Mouse (Mus musculus): Measurements from ENCODE around the gene Amz2. TPM values are rescaled to one million over a fixed set of nuclear protein-coding genes. Genes with fewer than 3 reads are reported as not detected.

Amz2 gene
- polyA plus RNA-seq, 2 experiments = 43.6 to 88.2 TPM

- no peak for ATAC-seq (ENCODE audit: low FRiP score, low read depth)
- no peaks in the 10 kb centered on the region for H3K36me3 ChIP-seq (ENCODE audit: control insufficient read depth, insufficient read depth, low read length)
- no peaks in the 10 kb centered on the region for H3K9me3 ChIP-seq (ENCODE audit: control insufficient read depth, low read length)
- H3K4me3 ChIP-seq (replicated peaks; ENCODE audit: low read length) = no peak overlapping the region
- H3K9ac ChIP-seq (ENCODE audit: low read depth, low read length, severe bottlenecking) = no peak overlapping the region
- 0 out of 2 replicates have a peak, but pooled peaks cover 6% of the 10 kb centered on the region for H3K4me1 ChIP-seq (ENCODE audit: control insufficient read depth, insufficient read depth, low read length)
- no peak overlapping the region for H3K4me2 ChIP-seq (replicated peaks; ENCODE audit: low read depth, low read length, severe bottlenecking)
- H3K27ac ChIP-seq (replicated peaks; ENCODE audit: low read depth, low read length) = no peak overlapping the region
- DNase-seq (ENCODE audit: low spot score) = no peak
- 46% methylated on average over 14 of the region's 14 CpGs for WGBS
- no peaks in the 10 kb centered on the region for H3K27me3 ChIP-seq (ENCODE audit: control insufficient read depth, insufficient read depth, low read length)
- no peak for TF ChIP-seq POLR2A (IDR thresholded peaks at IDR 0.05; ENCODE audit: borderline replicate concordance, extremely low read depth, insufficient read depth, insufficient read length)
These were observed 70.2 kb downstream of the Amz2 start for GRCm38 (mm10) chr11:109495771-109496474.

GRCm38 (mm10) chr11:109496475-109496993, 70.8 kb downstream of the Amz2 start:
- Histone ChIP-seq H3K4me2 (replicated peaks; ENCODE audit: low read depth, low read length, severe bottlenecking) (no peak overlapping the region), H3K27me3 (ENCODE audit: control insufficient read depth, insufficient read depth, low read length) (no peaks in the 10 kb centered on the region), H3K36me3 (ENCODE audit: control insufficient read depth, insufficient read depth, low read length) (no peaks in the 10 kb centered on the region), H3K9ac (ENCODE audit: low read depth, low read length, severe bottlenecking) (no peak overlapping the region), H3K27ac (replicated peaks; ENCODE audit: low read depth, low read length) (no peak overlapping the region), H3K4me1 (ENCODE audit: control insufficient read depth, insufficient read depth, low read length) (0 out of 2 replicates have a peak, but pooled peaks cover 6% of the 10 kb centered on the region), H3K4me3 (replicated peaks; ENCODE audit: low read length) (no peak overlapping the region), H3K9me3 (ENCODE audit: control insufficient read depth, low read length) (no peaks in the 10 kb centered on the region)
- WGBS = 81% methylated on average over 7 of the region's 7 CpGs
- ATAC-seq (ENCODE audit: low FRiP score, low read depth) (no peak), DNase-seq (ENCODE audit: low spot score) (no peak)
- TF ChIP-seq POLR2A (IDR thresholded peaks at IDR 0.05; ENCODE audit: borderline replicate concordance, extremely low read depth, insufficient read depth, insufficient read length) = no peak

- Histone ChIP-seq H3K27me3 (ENCODE audit: control insufficient read depth, insufficient read depth, low read length) (no peaks in the 10 kb centered on the region), H3K4me1 (ENCODE audit: control insufficient read depth, insufficient read depth, low read length) (0 out of 2 replicates have a peak, but pooled peaks cover 6% of the 10 kb centered on the region), H3K9me3 (ENCODE audit: control insufficient read depth, low read length) (no peaks in the 10 kb centered on the region), H3K4me3 (replicated peaks; ENCODE audit: low read length) (no peak overlapping the region), H3K27ac (replicated peaks; ENCODE audit: low read depth, low read length) (no peak overlapping the region), H3K9ac (ENCODE audit: low read depth, low read length, severe bottlenecking) (no peak overlapping the region), H3K36me3 (ENCODE audit: control insufficient read depth, insufficient read depth, low read length) (no peaks in the 10 kb centered on the region), H3K4me2 (replicated peaks; ENCODE audit: low read depth, low read length, severe bottlenecking) (no peak overlapping the region)
- no peak for ATAC-seq (ENCODE audit: low FRiP score, low read depth)
- no peak for DNase-seq (ENCODE audit: low spot score)
- 61% methylated on average over 6 of the region's 6 CpGs for WGBS
- TF ChIP-seq POLR2A (IDR thresholded peaks at IDR 0.05; ENCODE audit: borderline replicate concordance, extremely low read depth, insufficient read depth, insufficient read length) = no peak
These were observed 71.4 kb downstream of the Amz2 start for GRCm38 (mm10) chr11:109496996-109497714.

- H3K27me3 ChIP-seq (ENCODE audit: control insufficient read depth, insufficient read depth, low read length) = no peaks in the 10 kb centered on the region
- H3K4me3 ChIP-seq (replicated peaks; ENCODE audit: low read length) = no peak overlapping the region
- no peak for TF ChIP-seq POLR2A (IDR thresholded peaks at IDR 0.05; ENCODE audit: borderline replicate concordance, extremely low read depth, insufficient read depth, insufficient read length)
- H3K4me1 ChIP-seq (ENCODE audit: control insufficient read depth, insufficient read depth, low read length) = 0 out of 2 replicates have a peak, but pooled peaks cover 6% of the 10 kb centered on the region
- H3K36me3 ChIP-seq (ENCODE audit: control insufficient read depth, insufficient read depth, low read length) = no peaks in the 10 kb centered on the region
- ATAC-seq (ENCODE audit: low FRiP score, low read depth) (no peak), DNase-seq (ENCODE audit: low spot score) (no peak)
- no peak overlapping the region for H3K4me2 ChIP-seq (replicated peaks; ENCODE audit: low read depth, low read length, severe bottlenecking)
- 62% methylated on average over 9 of the region's 9 CpGs for WGBS
- H3K27ac ChIP-seq (replicated peaks; ENCODE audit: low read depth, low read length) = no peak overlapping the region
- no peaks in the 10 kb centered on the region for H3K9me3 ChIP-seq (ENCODE audit: control insufficient read depth, low read length)
- no peak overlapping the region for H3K9ac ChIP-seq (ENCODE audit: low read depth, low read length, severe bottlenecking)
These were observed 72.2 kb downstream of the Amz2 start for GRCm38 (mm10) chr11:109497990-109498389.

GRCm38 (mm10) chr11:109500206-109500605, 74.5 kb downstream of the Amz2 start:
- 82% methylated on average over 5 of the region's 5 CpGs for WGBS
- no peak for DNase-seq (ENCODE audit: low spot score)
- no peaks in the 10 kb centered on the region for H3K27me3 ChIP-seq (ENCODE audit: control insufficient read depth, insufficient read depth, low read length)

More at GRCm38 (mm10) chr11:109500206-109500605, 74.5 kb downstream of the Amz2 start:
- no peak overlapping the region for H3K4me2 ChIP-seq (replicated peaks; ENCODE audit: low read depth, low read length, severe bottlenecking)
- 0 out of 2 replicates have a peak, but pooled peaks cover 6% of the 10 kb centered on the region for H3K4me1 ChIP-seq (ENCODE audit: control insufficient read depth, insufficient read depth, low read length)
- H3K27ac ChIP-seq (replicated peaks; ENCODE audit: low read depth, low read length) = no peak overlapping the region
- no peak overlapping the region for H3K4me3 ChIP-seq (replicated peaks; ENCODE audit: low read length)
- no peaks in the 10 kb centered on the region for H3K36me3 ChIP-seq (ENCODE audit: control insufficient read depth, insufficient read depth, low read length)
- TF ChIP-seq POLR2A (IDR thresholded peaks at IDR 0.05; ENCODE audit: borderline replicate concordance, extremely low read depth, insufficient read depth, insufficient read length) = no peak
- no peaks in the 10 kb centered on the region for H3K9me3 ChIP-seq (ENCODE audit: control insufficient read depth, low read length)
- no peak overlapping the region for H3K9ac ChIP-seq (ENCODE audit: low read depth, low read length, severe bottlenecking)
- no peak for ATAC-seq (ENCODE audit: low FRiP score, low read depth)

Small RNA genes lying within 50 kb of the gene (microRNA-seq; reads per million reads assigned to microRNA genes)
- gene Gm25540 = not detected

Other genes starting within 250 kb of the Amz2 start
- gene Rgs9, start 127.8 kb upstream of the Amz2 start, polyA plus RNA-seq (2012; rRNA removed) = 6.0 and 6.1 TPM in 2 replicates
- gene Rgs9, start 127.8 kb upstream of the Amz2 start, polyA plus RNA-seq (2014; fragmentation: Nextera tagmentation; extraction: Ambion mirVana) = 2.1 and 3.3 TPM in 2 replicates
- gene Gna13, start 63.1 kb upstream of the Amz2 start, polyA plus RNA-seq (2012; rRNA removed) = 24.8 and 28.7 TPM in 2 replicates
- gene Gna13, start 63.1 kb upstream of the Amz2 start, polyA plus RNA-seq (2014; fragmentation: Nextera tagmentation; extraction: Ambion mirVana) = 26.2 and 28.3 TPM in 2 replicates
- 0.03 TPM in 1 of 2 replicates, not detected in the other for gene 9930022D16Rik, start 12.0 kb upstream of the Amz2 start, polyA plus RNA-seq (2012; rRNA removed)
- not detected in 2 replicates for gene 9930022D16Rik, start 12.0 kb upstream of the Amz2 start, polyA plus RNA-seq (2014; fragmentation: Nextera tagmentation; extraction: Ambion mirVana)
- gene Arsg, start 47.4 kb downstream of the Amz2 start, polyA plus RNA-seq (2012; rRNA removed) = 5.3 TPM in 2 replicates
- gene Arsg, start 47.4 kb downstream of the Amz2 start, polyA plus RNA-seq (2014; fragmentation: Nextera tagmentation; extraction: Ambion mirVana) = 3.2 and 5.4 TPM in 2 replicates
- 2.9 and 3.3 TPM in 2 replicates for gene Slc16a6, start 47.7 kb downstream of the Amz2 start, polyA plus RNA-seq (2012; rRNA removed)
- gene Slc16a6, start 47.7 kb downstream of the Amz2 start, polyA plus RNA-seq (2014; fragmentation: Nextera tagmentation; extraction: Ambion mirVana) = 5.3 and 5.9 TPM in 2 replicates
- 37.5 and 38.1 TPM in 2 replicates for gene Wipi1, start 186.0 kb downstream of the Amz2 start, polyA plus RNA-seq (2012; rRNA removed)
- 36.9 and 37.9 TPM in 2 replicates for gene Wipi1, start 186.0 kb downstream of the Amz2 start, polyA plus RNA-seq (2014; fragmentation: Nextera tagmentation; extraction: Ambion mirVana)
- gene Prkar1a, start 223.5 kb downstream of the Amz2 start, polyA plus RNA-seq (2012; rRNA removed) = 194 and 204 TPM in 2 replicates
- 359 and 369 TPM in 2 replicates for gene Prkar1a, start 223.5 kb downstream of the Amz2 start, polyA plus RNA-seq (2014; fragmentation: Nextera tagmentation; extraction: Ambion mirVana)

Data from limb, embryonic 14.5 days (tissue).